Mouse (Mus musculus): ENCODE measurements around the gene St13. TPM values are rescaled to one million over a fixed set of nuclear protein-coding genes. Genes with fewer than 3 reads are reported as not detected.

The St13 gene
- polyA plus RNA-seq, 1 experiment from 2014 or later: 194 TPM

DNA sequence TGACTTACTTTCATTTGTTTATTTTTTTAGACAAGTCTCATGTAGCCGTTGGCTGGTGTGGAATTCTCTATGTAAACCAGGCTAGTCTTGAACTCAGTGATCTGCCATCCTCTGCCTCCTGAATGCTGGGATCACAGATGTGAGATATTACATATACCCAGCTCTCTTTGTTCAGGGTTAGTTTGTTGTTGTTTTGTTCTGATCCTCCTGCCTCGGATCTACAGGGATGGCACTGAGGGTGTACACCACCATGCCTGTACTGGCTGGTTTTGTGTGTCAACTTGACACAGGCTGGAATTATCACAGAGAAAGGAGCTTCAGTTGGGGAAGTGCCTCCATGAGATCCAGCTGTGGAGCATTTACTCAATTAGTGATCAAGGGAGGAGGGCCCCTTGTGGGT lies 51.5 kb downstream of the St13 start:
- Histone ChIP-seq H3K27me3 (ENCODE audit: control insufficient read depth, insufficient read depth, low read length) (no peaks in the 10 kb centered on the region), H3K9me3 (ENCODE audit: control insufficient read depth, low read length) (no peaks in the 10 kb centered on the region), H3K9ac (ENCODE audit: low read length) (no peak overlapping the region), H3K4me1 (replicated peaks; ENCODE audit: control insufficient read depth, insufficient read depth, low read length) (no peaks in the 10 kb centered on the region; the same call in 1 of the 2 replicates), H3K36me3 (ENCODE audit: control insufficient read depth, insufficient read depth, low read length) (no peaks in the 10 kb centered on the region), H3K4me2 (ENCODE audit: low read depth, low read length, severe bottlenecking) (no peak overlapping the region), H3K27ac (ENCODE audit: low read depth, low read length) (no peak overlapping the region), H3K4me3 (ENCODE audit: low read depth, low read length) (no peak overlapping the region)
- DNase-seq (ENCODE audit: low spot score) (no peak), ATAC-seq (replicated peaks; ENCODE audit: low FRiP score) (no peak)
- WGBS: 74% methylated on average over 2 of the region's 2 CpGs

- Histone ChIP-seq H3K27me3 (ENCODE audit: control insufficient read depth, insufficient read depth, low read length) (no peaks in the 10 kb centered on the region), H3K9ac (ENCODE audit: low read length) (no peak overlapping the region), H3K9me3 (ENCODE audit: control insufficient read depth, low read length) (no peaks in the 10 kb centered on the region), H3K27ac (ENCODE audit: low read depth, low read length) (no peak overlapping the region), H3K4me2 (ENCODE audit: low read depth, low read length, severe bottlenecking) (no peak overlapping the region), H3K4me3 (ENCODE audit: low read depth, low read length) (no peak overlapping the region), H3K36me3 (ENCODE audit: control insufficient read depth, insufficient read depth, low read length) (no peaks in the 10 kb centered on the region), H3K4me1 (replicated peaks; ENCODE audit: control insufficient read depth, insufficient read depth, low read length) (no peaks in the 10 kb centered on the region; the same call in 1 of the 2 replicates)
- 85% methylated on average over 2 of the region's 2 CpGs for WGBS
- ATAC-seq (replicated peaks; ENCODE audit: low FRiP score) (no peak), DNase-seq (ENCODE audit: low spot score) (no peak)
These were observed 52.4 kb downstream of the St13 start for GRCm38 (mm10) chr15:81347466-81347865.

DNA sequence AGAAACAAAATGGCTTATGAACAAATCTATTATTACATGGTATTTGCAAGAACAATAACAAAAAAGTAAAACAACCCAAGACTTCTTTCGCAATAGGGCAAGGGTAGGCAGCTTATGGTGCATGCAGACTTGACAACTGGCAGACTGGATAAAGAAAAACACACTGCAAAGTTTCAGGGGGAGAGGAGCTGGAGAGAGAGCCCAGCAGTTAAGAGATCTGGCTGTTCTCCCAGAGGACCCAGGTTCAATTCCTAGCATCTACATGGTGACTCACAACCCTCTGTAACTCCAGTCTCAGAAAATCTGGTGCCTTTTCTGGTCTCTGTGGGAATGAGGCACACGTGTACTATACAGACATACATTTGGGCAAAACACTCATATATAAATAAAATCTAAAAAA lies 58.5 kb downstream of the St13 start:
- WGBS: 97% methylated on average over 2 of the region's 2 CpGs
- H3K27me3 ChIP-seq (ENCODE audit: control insufficient read depth, insufficient read depth, low read length): no peaks in the 10 kb centered on the region
- no peak for ATAC-seq (replicated peaks; ENCODE audit: low FRiP score)
- H3K36me3 ChIP-seq (ENCODE audit: control insufficient read depth, insufficient read depth, low read length): no peaks in the 10 kb centered on the region; the same call in 1 of the 2 replicates
- no peak overlapping the region for H3K4me3 ChIP-seq (ENCODE audit: low read depth, low read length)
- H3K27ac ChIP-seq (ENCODE audit: low read depth, low read length): no peak overlapping the region
- no peak overlapping the region for H3K9ac ChIP-seq (ENCODE audit: low read length)
- H3K4me2 ChIP-seq (ENCODE audit: low read depth, low read length, severe bottlenecking): no peak overlapping the region
- no peak for DNase-seq (ENCODE audit: low spot score)
- H3K9me3 ChIP-seq (ENCODE audit: control insufficient read depth, low read length): no peaks in the 10 kb centered on the region
- H3K4me1 ChIP-seq (replicated peaks; ENCODE audit: control insufficient read depth, insufficient read depth, low read length): no peaks in the 10 kb centered on the region

DNA sequence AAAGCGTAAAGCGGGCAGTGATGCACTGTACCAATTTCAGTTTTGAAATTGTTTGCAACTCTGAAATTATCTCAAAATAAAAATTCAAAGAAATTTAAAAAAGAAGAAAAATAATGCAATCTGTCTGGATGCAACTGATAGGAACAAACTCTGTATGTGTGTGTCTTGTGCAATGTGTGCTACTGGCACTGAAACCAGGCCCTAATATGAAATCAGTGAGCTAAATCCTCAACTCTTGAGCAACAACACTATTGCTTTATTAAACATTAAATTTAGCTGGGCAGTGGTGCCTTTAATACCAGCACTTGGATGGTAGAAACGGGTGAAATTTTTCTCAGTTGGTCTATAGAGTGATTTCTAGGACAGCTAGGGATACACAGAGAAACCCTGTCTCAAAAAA lies 60.7 kb downstream of the St13 start:
- no peak for DNase-seq (ENCODE audit: low spot score)
- no peak for ATAC-seq (replicated peaks; ENCODE audit: low FRiP score)

GRCm38 (mm10) chr15:81336466-81336865 lies 63.4 kb downstream of the St13 start:
- ATAC-seq (replicated peaks; ENCODE audit: low FRiP score) (no peak), DNase-seq (ENCODE audit: low spot score) (no peak)
- no peaks in the 10 kb centered on the region for H3K4me1 ChIP-seq (replicated peaks; ENCODE audit: control insufficient read depth, insufficient read depth, low read length)
- no peak overlapping the region for H3K4me3 ChIP-seq (ENCODE audit: low read depth, low read length)
- no peak overlapping the region for H3K27ac ChIP-seq (ENCODE audit: low read depth, low read length)
- no peak overlapping the region for H3K9ac ChIP-seq (ENCODE audit: low read length)
- H3K4me2 ChIP-seq (ENCODE audit: low read depth, low read length, severe bottlenecking): no peak overlapping the region
- no peaks in the 10 kb centered on the region for H3K27me3 ChIP-seq (ENCODE audit: control insufficient read depth, insufficient read depth, low read length)
- WGBS: 90% methylated on average over 5 of the region's 5 CpGs
- no peaks in the 10 kb centered on the region; the same call in 1 of the 2 replicates for H3K36me3 ChIP-seq (ENCODE audit: control insufficient read depth, insufficient read depth, low read length)
- H3K9me3 ChIP-seq (ENCODE audit: control insufficient read depth, low read length): no peaks in the 10 kb centered on the region

More for the DNA sequence above, 60.7 kb downstream of the St13 start:
- no peaks in the 10 kb centered on the region for H3K27me3 ChIP-seq (ENCODE audit: control insufficient read depth, insufficient read depth, low read length)
- H3K27ac ChIP-seq (ENCODE audit: low read depth, low read length): no peak overlapping the region
- no peaks in the 10 kb centered on the region; the same call in 1 of the 2 replicates for H3K36me3 ChIP-seq (ENCODE audit: control insufficient read depth, insufficient read depth, low read length)
- H3K4me2 ChIP-seq (ENCODE audit: low read depth, low read length, severe bottlenecking): no peak overlapping the region
- H3K4me1 ChIP-seq (replicated peaks; ENCODE audit: control insufficient read depth, insufficient read depth, low read length): no peaks in the 10 kb centered on the region
- H3K4me3 ChIP-seq (ENCODE audit: low read depth, low read length): no peak overlapping the region
- 95% methylated on average over 3 of the region's 3 CpGs for WGBS
- H3K9ac ChIP-seq (ENCODE audit: low read length): no peak overlapping the region
- no peaks in the 10 kb centered on the region for H3K9me3 ChIP-seq (ENCODE audit: control insufficient read depth, low read length)

- H3K9ac ChIP-seq (ENCODE audit: low read length): no peak overlapping the region
- no peaks in the 10 kb centered on the region for H3K4me1 ChIP-seq (replicated peaks; ENCODE audit: control insufficient read depth, insufficient read depth, low read length)
- no peak overlapping the region for H3K4me3 ChIP-seq (ENCODE audit: low read depth, low read length)
- H3K36me3 ChIP-seq (ENCODE audit: control insufficient read depth, insufficient read depth, low read length): no peaks in the 10 kb centered on the region; the same call in 1 of the 2 replicates
- no peak overlapping the region for H3K27ac ChIP-seq (ENCODE audit: low read depth, low read length)
- no peaks in the 10 kb centered on the region for H3K27me3 ChIP-seq (ENCODE audit: control insufficient read depth, insufficient read depth, low read length)
- no peak overlapping the region for H3K4me2 ChIP-seq (ENCODE audit: low read depth, low read length, severe bottlenecking)
- no peaks in the 10 kb centered on the region for H3K9me3 ChIP-seq (ENCODE audit: control insufficient read depth, low read length)
- ATAC-seq (replicated peaks; ENCODE audit: low FRiP score): no peak
- no peak for DNase-seq (ENCODE audit: low spot score)
- WGBS: 90% methylated on average over 4 of the region's 4 CpGs
These were observed 67.4 kb downstream of the St13 start for GRCm38 (mm10) chr15:81332517-81332916.

- Histone ChIP-seq H3K27ac (ENCODE audit: low read depth, low read length) (no peak overlapping the region), H3K4me3 (ENCODE audit: low read depth, low read length) (no peak overlapping the region), H3K4me1 (replicated peaks; ENCODE audit: control insufficient read depth, insufficient read depth, low read length) (no peaks in the 10 kb centered on the region), H3K9ac (ENCODE audit: low read length) (no peak overlapping the region), H3K9me3 (ENCODE audit: control insufficient read depth, low read length) (no peaks in the 10 kb centered on the region), H3K27me3 (ENCODE audit: control insufficient read depth, insufficient read depth, low read length) (no peaks in the 10 kb centered on the region), H3K36me3 (ENCODE audit: control insufficient read depth, insufficient read depth, low read length) (no peaks in the 10 kb centered on the region; the same call in 1 of the 2 replicates), H3K4me2 (ENCODE audit: low read depth, low read length, severe bottlenecking) (no peak overlapping the region)
- DNase-seq (ENCODE audit: low spot score) (no peak), ATAC-seq (replicated peaks; ENCODE audit: low FRiP score) (no peak)
- WGBS: 70% methylated on average over 3 of the region's 3 CpGs
These were observed 69.0 kb downstream of the St13 start for GRCm38 (mm10) chr15:81330816-81331433.

- Histone ChIP-seq H3K4me3 (ENCODE audit: low read depth, low read length) (no peak overlapping the region), H3K9me3 (ENCODE audit: control insufficient read depth, low read length) (no peaks in the 10 kb centered on the region), H3K4me1 (replicated peaks; ENCODE audit: control insufficient read depth, insufficient read depth, low read length) (no peaks in the 10 kb centered on the region), H3K4me2 (ENCODE audit: low read depth, low read length, severe bottlenecking) (no peak overlapping the region), H3K36me3 (ENCODE audit: control insufficient read depth, insufficient read depth, low read length) (no peaks in the 10 kb centered on the region; the same call in 1 of the 2 replicates), H3K9ac (ENCODE audit: low read length) (no peak overlapping the region), H3K27me3 (ENCODE audit: control insufficient read depth, insufficient read depth, low read length) (no peaks in the 10 kb centered on the region), H3K27ac (ENCODE audit: low read depth, low read length) (no peak overlapping the region)
- no peak for DNase-seq (ENCODE audit: low spot score)
- WGBS: 65% methylated on average over 5 of the region's 5 CpGs
- no peak for ATAC-seq (replicated peaks; ENCODE audit: low FRiP score)
These were observed 70.0 kb downstream of the St13 start for GRCm38 (mm10) chr15:81329721-81330369.

GRCm38 (mm10) chr15:81327501-81327900 lies 72.4 kb downstream of the St13 start:
- H3K36me3 ChIP-seq (ENCODE audit: control insufficient read depth, insufficient read depth, low read length): no peaks in the 10 kb centered on the region; the same call in 1 of the 2 replicates
- no peak overlapping the region for H3K4me3 ChIP-seq (ENCODE audit: low read depth, low read length)
- no peaks in the 10 kb centered on the region for H3K9me3 ChIP-seq (ENCODE audit: control insufficient read depth, low read length)
- DNase-seq (ENCODE audit: low spot score): peak; percentile 4
- H3K27me3 ChIP-seq (ENCODE audit: control insufficient read depth, insufficient read depth, low read length): no peaks in the 10 kb centered on the region
- no peaks in the 10 kb centered on the region for H3K4me1 ChIP-seq (replicated peaks; ENCODE audit: control insufficient read depth, insufficient read depth, low read length)
- no peak overlapping the region for H3K27ac ChIP-seq (ENCODE audit: low read depth, low read length)
- H3K9ac ChIP-seq (ENCODE audit: low read length): no peak overlapping the region
- no peak overlapping the region for H3K4me2 ChIP-seq (ENCODE audit: low read depth, low read length, severe bottlenecking)
- no peak for ATAC-seq (replicated peaks; ENCODE audit: low FRiP score)
- WGBS: 94% methylated on average over 7 of the region's 7 CpGs

All from forebrain, embryonic 11.5 days (tissue).